Mouse (Mus musculus): Measurements from ENCODE around the gene Agxt. TPM values are rescaled to one million over a fixed set of nuclear protein-coding genes. Genes with fewer than 3 reads are reported as not detected.

Gene Agxt
- polyA plus RNA-seq, 1 experiment: 0.08 TPM

GRCm38 (mm10) chr1:93139713-93140112, 4.7 kb downstream of the Agxt start:
- H3K4me1 ChIP-seq (ENCODE audit: control insufficient read depth): no peaks in the 10 kb centered on the region
- H3K9me3 ChIP-seq (ENCODE audit: control insufficient read depth, low read length): no peaks in the 10 kb centered on the region
- no peak overlapping the region for H3K4me3 ChIP-seq (replicated peaks)
- H3K36me3 ChIP-seq (ENCODE audit: control insufficient read depth): no peaks in the 10 kb centered on the region
- TF ChIP-seq GATA1 (IDR thresholded peaks at IDR 0.05; ENCODE audit: low read length) (no peak), TAL1 (IDR thresholded peaks at IDR 0.05; ENCODE audit: low read length) (no peak)
- H3K27me3 ChIP-seq (ENCODE audit: control insufficient read depth): no peaks in the 10 kb centered on the region

- Histone ChIP-seq H3K27me3 (ENCODE audit: control insufficient read depth) (no peaks in the 10 kb centered on the region), H3K36me3 (ENCODE audit: control insufficient read depth) (no peaks in the 10 kb centered on the region), H3K4me1 (ENCODE audit: control insufficient read depth) (no peaks in the 10 kb centered on the region), H3K4me3 (replicated peaks) (no peak overlapping the region), H3K9me3 (ENCODE audit: control insufficient read depth, low read length) (no peaks in the 10 kb centered on the region)
- TF ChIP-seq GATA1 (IDR thresholded peaks at IDR 0.05; ENCODE audit: low read length) (no peak), TAL1 (IDR thresholded peaks at IDR 0.05; ENCODE audit: low read length) (no peak)
These were observed 7.8 kb downstream of the Agxt start for GRCm38 (mm10) chr1:93142871-93143270.

- no peak overlapping the region for H3K4me3 ChIP-seq (replicated peaks)
- TF ChIP-seq GATA1 (IDR thresholded peaks at IDR 0.05; ENCODE audit: low read length): no peak
- TF ChIP-seq TAL1 (IDR thresholded peaks at IDR 0.05; ENCODE audit: low read length): no peak
- no peaks in the 10 kb centered on the region for H3K36me3 ChIP-seq (ENCODE audit: control insufficient read depth)
- H3K4me1 ChIP-seq (ENCODE audit: control insufficient read depth): no peaks in the 10 kb centered on the region
- H3K27me3 ChIP-seq (ENCODE audit: control insufficient read depth): no peaks in the 10 kb centered on the region
- H3K9me3 ChIP-seq (ENCODE audit: control insufficient read depth, low read length): no peaks in the 10 kb centered on the region
These were observed 9.1 kb downstream of the Agxt start for GRCm38 (mm10) chr1:93144176-93144575.

DNA sequence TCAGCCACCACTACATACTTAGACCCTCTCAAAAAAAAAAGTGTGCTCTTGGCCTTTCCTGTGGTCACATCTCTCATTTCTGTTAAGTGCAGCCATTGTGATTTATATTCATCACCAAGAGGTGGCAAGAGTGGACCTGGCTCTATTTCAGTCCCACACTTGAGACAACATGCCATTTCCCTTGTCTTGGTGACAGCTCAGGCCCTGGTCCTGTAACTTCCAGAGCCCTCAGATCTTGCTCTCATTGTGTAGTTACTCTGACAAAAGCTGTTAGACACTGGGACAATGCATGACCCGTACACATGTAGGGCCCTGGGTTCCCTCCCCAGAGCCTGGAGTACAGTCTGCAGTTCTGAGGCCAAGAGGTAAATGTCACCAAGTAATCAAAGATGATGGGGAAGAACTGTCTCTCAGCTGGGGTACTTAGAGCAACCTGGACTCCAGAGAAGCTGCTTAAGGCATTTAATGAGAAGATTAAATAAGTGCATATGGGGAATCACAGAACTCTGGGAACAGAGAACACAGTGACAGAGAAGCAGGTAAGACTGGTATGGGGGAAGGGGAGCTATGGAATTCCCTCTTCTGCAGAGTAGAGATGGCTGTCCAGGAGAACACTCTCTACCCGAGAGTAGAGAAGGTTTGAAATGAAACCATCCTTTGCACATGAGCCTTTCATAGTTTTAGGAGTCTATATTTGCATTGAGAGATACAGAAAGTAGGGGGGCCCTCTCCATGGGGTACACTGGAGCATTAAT, 16.0 kb downstream of the Agxt start:
- H3K4me1 ChIP-seq (ENCODE audit: control insufficient read depth): no peaks in the 10 kb centered on the region

GRCm38 (mm10) chr1:93157566-93157965, 22.5 kb downstream of the Agxt start:
- TF ChIP-seq TAL1 (IDR thresholded peaks at IDR 0.05; ENCODE audit: low read length) (no peak), GATA1 (IDR thresholded peaks at IDR 0.05; ENCODE audit: low read length) (no peak)
- Histone ChIP-seq H3K27me3 (ENCODE audit: control insufficient read depth) (no peaks in the 10 kb centered on the region), H3K4me1 (ENCODE audit: control insufficient read depth) (no peaks in the 10 kb centered on the region), H3K9me3 (ENCODE audit: control insufficient read depth, low read length) (no peaks in the 10 kb centered on the region), H3K36me3 (ENCODE audit: control insufficient read depth) (no peaks in the 10 kb centered on the region), H3K4me3 (replicated peaks) (no peak overlapping the region)

More for the DNA sequence above, 16.0 kb downstream of the Agxt start:
- no peaks in the 10 kb centered on the region for H3K9me3 ChIP-seq (ENCODE audit: control insufficient read depth, low read length)
- H3K27me3 ChIP-seq (ENCODE audit: control insufficient read depth): no peaks in the 10 kb centered on the region
- no peak overlapping the region for H3K4me3 ChIP-seq (replicated peaks)
- TF ChIP-seq TAL1 (IDR thresholded peaks at IDR 0.05; ENCODE audit: low read length) (no peak), GATA1 (IDR thresholded peaks at IDR 0.05; ENCODE audit: low read length) (no peak)
- H3K36me3 ChIP-seq (ENCODE audit: control insufficient read depth): no peaks in the 10 kb centered on the region

DNA sequence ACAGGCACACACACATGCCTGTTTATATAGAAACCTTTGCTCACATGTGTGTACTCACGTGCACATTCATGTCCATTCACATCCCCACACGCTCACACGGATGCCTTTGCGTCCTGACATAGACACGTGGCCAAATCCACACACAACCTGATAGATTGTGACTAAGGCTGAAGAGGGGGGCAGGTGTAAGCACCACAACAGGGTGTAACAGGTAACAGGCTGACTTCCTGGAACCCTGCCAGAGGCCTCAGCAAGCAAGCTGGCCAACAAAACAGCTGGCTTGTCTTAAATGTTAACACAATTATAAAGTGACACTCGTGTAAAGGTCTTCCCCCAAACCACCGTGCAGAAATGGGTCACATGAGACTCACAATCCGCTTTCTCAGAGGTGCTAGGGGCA, 23.9 kb downstream of the Agxt start:
- TF ChIP-seq TAL1 (IDR thresholded peaks at IDR 0.05; ENCODE audit: low read length): no peak
- TF ChIP-seq GATA1 (IDR thresholded peaks at IDR 0.05; ENCODE audit: low read length): no peak
- Histone ChIP-seq H3K27me3 (ENCODE audit: control insufficient read depth) (no peaks in the 10 kb centered on the region), H3K4me1 (ENCODE audit: control insufficient read depth) (no peaks in the 10 kb centered on the region), H3K36me3 (ENCODE audit: control insufficient read depth) (no peaks in the 10 kb centered on the region), H3K4me3 (replicated peaks) (no peak overlapping the region), H3K9me3 (ENCODE audit: control insufficient read depth, low read length) (no peaks in the 10 kb centered on the region)

- Histone ChIP-seq H3K4me1 (ENCODE audit: control insufficient read depth) (no peaks in the 10 kb centered on the region), H3K36me3 (ENCODE audit: control insufficient read depth) (no peaks in the 10 kb centered on the region), H3K27me3 (ENCODE audit: control insufficient read depth) (no peaks in the 10 kb centered on the region), H3K9me3 (ENCODE audit: control insufficient read depth, low read length) (no peaks in the 10 kb centered on the region), H3K4me3 (replicated peaks) (no peak overlapping the region)
- no peak for TF ChIP-seq GATA1 (IDR thresholded peaks at IDR 0.05; ENCODE audit: low read length)
- TF ChIP-seq TAL1 (IDR thresholded peaks at IDR 0.05; ENCODE audit: low read length): no peak
These were observed 24.8 kb downstream of the Agxt start for GRCm38 (mm10) chr1:93159566-93160500.

DNA sequence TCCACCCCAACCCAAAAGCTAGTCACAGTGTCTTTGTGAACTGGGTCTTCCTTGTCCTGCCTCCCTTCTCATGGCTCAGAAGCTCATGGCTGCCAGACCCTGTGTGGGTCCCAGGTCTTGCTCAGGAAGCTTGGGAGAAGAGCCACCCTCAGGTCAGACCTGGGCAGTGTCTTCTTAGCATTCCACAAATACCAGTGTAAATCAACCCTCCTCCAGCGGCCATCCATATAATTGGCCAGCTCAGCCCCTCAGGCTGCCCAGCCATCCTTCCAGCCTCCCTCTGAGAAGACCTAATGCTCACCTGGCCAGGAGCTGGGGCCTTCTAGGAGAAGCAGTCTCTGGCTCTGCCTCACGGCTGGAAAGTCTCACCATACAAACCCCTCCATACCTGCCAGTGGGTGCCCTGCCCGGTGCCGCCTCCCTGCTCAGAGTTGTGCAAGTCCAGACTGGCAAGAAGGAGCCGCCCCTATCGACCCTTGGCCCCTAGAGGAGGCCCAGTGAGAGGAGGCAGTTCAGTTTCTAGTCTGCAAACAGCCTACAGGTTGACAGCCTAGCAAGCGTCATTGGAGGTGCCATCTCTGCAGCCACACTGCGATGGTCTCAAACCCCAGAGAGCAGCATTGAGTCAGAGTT, 25.6 kb downstream of the Agxt start, which contains the start of gene 2310007B03Rik:
Gene 2310007B03Rik (minus strand): TSS at position 448 of the 633 bp plus-strand sequence.
- TF ChIP-seq GATA1 (IDR thresholded peaks at IDR 0.05; ENCODE audit: low read length) (no peak), TAL1 (IDR thresholded peaks at IDR 0.05; ENCODE audit: low read length) (no peak)
- H3K4me3 ChIP-seq (replicated peaks): no peak within 1 kb of the TSS
- H3K27me3 ChIP-seq (ENCODE audit: control insufficient read depth): no peaks in the 10 kb centered on the region

DNA sequence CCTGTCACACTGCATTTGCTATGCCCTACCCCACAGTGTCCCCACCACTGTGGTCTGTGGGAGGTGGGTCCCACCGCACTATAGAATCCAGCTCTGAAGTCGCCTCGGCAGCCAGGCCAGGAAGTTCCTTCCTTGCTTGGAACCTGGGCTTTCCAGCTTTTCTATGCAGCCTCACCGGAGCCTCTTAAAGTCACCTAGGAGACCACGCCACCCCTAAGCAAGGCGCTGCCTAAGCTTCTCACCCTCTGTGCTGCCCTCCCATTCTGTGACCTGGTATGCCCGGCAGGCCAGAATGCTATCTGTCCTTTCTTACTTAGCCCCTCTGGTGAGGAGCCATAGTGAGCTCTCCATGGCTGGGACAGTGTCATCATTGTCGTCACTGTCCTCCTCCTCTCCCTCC, 26.3 kb downstream of the Agxt start:
- no peaks in the 10 kb centered on the region for H3K4me1 ChIP-seq (ENCODE audit: control insufficient read depth)
- no peaks in the 10 kb centered on the region for H3K36me3 ChIP-seq (ENCODE audit: control insufficient read depth)
- H3K4me3 ChIP-seq (replicated peaks): no peak overlapping the region
- no peaks in the 10 kb centered on the region for H3K9me3 ChIP-seq (ENCODE audit: control insufficient read depth, low read length)
- H3K27me3 ChIP-seq (ENCODE audit: control insufficient read depth): no peaks in the 10 kb centered on the region
- TF ChIP-seq GATA1 (IDR thresholded peaks at IDR 0.05; ENCODE audit: low read length) (no peak), TAL1 (IDR thresholded peaks at IDR 0.05; ENCODE audit: low read length) (no peak)

More for the DNA sequence above, 25.6 kb downstream of the Agxt start, which contains the start of gene 2310007B03Rik:
- Histone ChIP-seq H3K9me3 (ENCODE audit: control insufficient read depth, low read length) (no peaks in the 10 kb centered on the region), H3K36me3 (ENCODE audit: control insufficient read depth) (no peaks in the 10 kb centered on the region), H3K4me1 (ENCODE audit: control insufficient read depth) (no peaks in the 10 kb centered on the region)
